Mouse (Mus musculus): ENCODE results near the gene Itpripl2. TPM values are rescaled to one million over a fixed set of nuclear protein-coding genes. Genes with fewer than 3 reads are reported as not detected.

Gene Itpripl2
- polyA plus RNA-seq, 1 experiment from 2014 or later: 5.0 TPM

GRCm38 (mm10) chr7:118489706-118490665, 1.8 kb downstream of the Itpripl2 start:
- WGBS: 47% methylated on average over 57 of the region's 57 CpGs
- no peak overlapping the region for H3K27ac ChIP-seq
- DNase-seq (ENCODE audit: low spot score): no peak
- peak overlapping the region; percentile 90; the same call in 1 of the 2 replicates for H3K9ac ChIP-seq (ENCODE audit: low read depth, low read length)
- peaks cover 9% of the 10 kb centered on the region; the same call in 1 of the 2 replicates for H3K4me1 ChIP-seq (replicated peaks; ENCODE audit: insufficient read depth, low read length)
- no peaks in the 10 kb centered on the region for H3K9me3 ChIP-seq (replicated peaks; ENCODE audit: low read length)
- no peaks in the 10 kb centered on the region for H3K36me3 ChIP-seq (ENCODE audit: insufficient read depth, low read length)
- peak overlapping the region; percentile 76 for H3K4me2 ChIP-seq (ENCODE audit: low read length)
- no peaks in the 10 kb centered on the region for H3K27me3 ChIP-seq (ENCODE audit: insufficient read depth, low read length)
- ATAC-seq (replicated peaks; ENCODE audit: low FRiP score, low read depth): peak; percentile 19; the same call in 1 of the 2 replicates
- TF ChIP-seq CTCF (IDR thresholded peaks at IDR 0.05; ENCODE audit: low read depth): no peak
- H3K4me3 ChIP-seq (replicated peaks; ENCODE audit: low read depth, low read length): peak overlapping the region; percentile 70

- TF ChIP-seq CTCF (IDR thresholded peaks at IDR 0.05; ENCODE audit: low read depth): no peak
- peaks cover 9% of the 10 kb centered on the region; the same call in 1 of the 2 replicates for H3K4me1 ChIP-seq (replicated peaks; ENCODE audit: insufficient read depth, low read length)
- no peak overlapping the region for H3K9ac ChIP-seq (ENCODE audit: low read depth, low read length)
- WGBS: 40% methylated on average over 8 of the region's 8 CpGs
- H3K9me3 ChIP-seq (replicated peaks; ENCODE audit: low read length): no peaks in the 10 kb centered on the region
- no peak overlapping the region for H3K27ac ChIP-seq
- no peak overlapping the region for H3K4me3 ChIP-seq (replicated peaks; ENCODE audit: low read depth, low read length)
- H3K4me2 ChIP-seq (ENCODE audit: low read length): peak overlapping the region; percentile 9
- DNase-seq (ENCODE audit: low spot score) (peak; percentile 38), ATAC-seq (replicated peaks; ENCODE audit: low FRiP score, low read depth) (no peak)
- no peaks in the 10 kb centered on the region for H3K36me3 ChIP-seq (ENCODE audit: insufficient read depth, low read length)
- no peaks in the 10 kb centered on the region for H3K27me3 ChIP-seq (ENCODE audit: insufficient read depth, low read length)
These were observed 3.6 kb downstream of the Itpripl2 start for GRCm38 (mm10) chr7:118488060-118488664.

- no peak overlapping the region for H3K9ac ChIP-seq (ENCODE audit: low read depth, low read length)
- H3K36me3 ChIP-seq (ENCODE audit: insufficient read depth, low read length): no peaks in the 10 kb centered on the region
- H3K4me1 ChIP-seq (replicated peaks; ENCODE audit: insufficient read depth, low read length): peaks cover 9% of the 10 kb centered on the region; the same call in 1 of the 2 replicates
- no peak overlapping the region for H3K27ac ChIP-seq
- ATAC-seq (replicated peaks; ENCODE audit: low FRiP score, low read depth) (no peak), DNase-seq (ENCODE audit: low spot score) (no peak)
- no peaks in the 10 kb centered on the region for H3K27me3 ChIP-seq (ENCODE audit: insufficient read depth, low read length)
- no peak overlapping the region for H3K4me2 ChIP-seq (ENCODE audit: low read length)
- 70% methylated on average over 5 of the region's 5 CpGs for WGBS
- TF ChIP-seq CTCF (IDR thresholded peaks at IDR 0.05; ENCODE audit: low read depth): no peak
- no peaks in the 10 kb centered on the region for H3K9me3 ChIP-seq (replicated peaks; ENCODE audit: low read length)
- no peak overlapping the region for H3K4me3 ChIP-seq (replicated peaks; ENCODE audit: low read depth, low read length)
These were observed 4.9 kb downstream of the Itpripl2 start for GRCm38 (mm10) chr7:118486917-118487316.

DNA sequence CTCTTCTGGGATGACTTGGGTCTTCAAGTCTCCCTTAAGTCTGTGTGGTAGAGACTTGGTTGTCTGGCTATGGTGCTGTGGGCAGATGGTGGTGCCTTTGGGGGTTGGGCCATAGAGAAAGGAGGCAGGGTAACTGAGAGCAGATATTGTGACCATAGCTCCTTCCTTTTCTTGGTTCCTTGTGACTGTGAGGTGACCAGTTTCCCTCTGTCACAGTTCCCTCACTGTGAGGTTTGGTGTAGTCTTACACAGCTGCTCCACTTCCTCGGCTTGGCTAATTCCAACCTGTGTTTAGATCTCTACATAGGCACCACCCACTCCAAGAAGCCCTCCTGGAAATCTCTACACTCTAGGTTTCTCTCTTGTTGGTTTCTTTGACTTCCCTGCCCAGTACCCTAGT, 7.8 kb downstream of the Itpripl2 start:
- TF ChIP-seq CTCF (IDR thresholded peaks at IDR 0.05; ENCODE audit: low read depth): no peak
- Histone ChIP-seq H3K9me3 (replicated peaks; ENCODE audit: low read length) (no peaks in the 10 kb centered on the region), H3K4me2 (ENCODE audit: low read length) (no peak overlapping the region), H3K27ac (no peak overlapping the region), H3K4me3 (replicated peaks; ENCODE audit: low read depth, low read length) (no peak overlapping the region), H3K9ac (ENCODE audit: low read depth, low read length) (no peak overlapping the region), H3K27me3 (ENCODE audit: insufficient read depth, low read length) (no peaks in the 10 kb centered on the region), H3K4me1 (replicated peaks; ENCODE audit: insufficient read depth, low read length) (peaks cover 9% of the 10 kb centered on the region; the same call in 1 of the 2 replicates), H3K36me3 (ENCODE audit: insufficient read depth, low read length) (no peaks in the 10 kb centered on the region)
- 71% methylated on average over 1 of the region's 1 CpGs for WGBS
- ATAC-seq (replicated peaks; ENCODE audit: low FRiP score, low read depth) (no peak), DNase-seq (ENCODE audit: low spot score) (no peak)

DNA sequence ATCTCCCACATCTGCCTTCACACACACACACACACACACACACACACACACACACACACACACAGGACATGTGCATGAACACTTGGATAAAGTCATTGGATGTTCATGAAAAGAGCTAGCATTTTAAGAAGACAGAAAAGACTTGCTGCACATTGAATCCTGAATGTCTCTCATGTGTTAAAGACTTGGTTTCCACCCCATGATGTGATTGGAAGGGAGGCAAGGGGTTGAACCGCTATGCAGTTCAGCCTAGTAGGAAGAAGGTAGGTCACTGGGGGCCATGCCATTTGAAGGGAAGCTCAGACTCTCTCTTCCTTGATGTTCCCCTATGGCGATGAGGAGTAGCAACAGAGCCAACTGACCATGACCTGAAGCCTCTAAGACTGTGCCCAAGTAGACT, 9.8 kb downstream of the Itpripl2 start:
- DNase-seq (ENCODE audit: low spot score) (no peak), ATAC-seq (replicated peaks; ENCODE audit: low FRiP score, low read depth) (no peak)
- no peaks in the 10 kb centered on the region for H3K36me3 ChIP-seq (ENCODE audit: insufficient read depth, low read length)
- no peak overlapping the region for H3K9ac ChIP-seq (ENCODE audit: low read depth, low read length)
- peaks cover 9% of the 10 kb centered on the region; the same call in 1 of the 2 replicates for H3K4me1 ChIP-seq (replicated peaks; ENCODE audit: insufficient read depth, low read length)
- H3K27me3 ChIP-seq (ENCODE audit: insufficient read depth, low read length): no peaks in the 10 kb centered on the region
- 85% methylated on average over 2 of the region's 2 CpGs for WGBS
- TF ChIP-seq CTCF (IDR thresholded peaks at IDR 0.05; ENCODE audit: low read depth): no peak
- no peak overlapping the region for H3K4me2 ChIP-seq (ENCODE audit: low read length)
- H3K4me3 ChIP-seq (replicated peaks; ENCODE audit: low read depth, low read length): no peak overlapping the region
- H3K9me3 ChIP-seq (replicated peaks; ENCODE audit: low read length): no peaks in the 10 kb centered on the region
- no peak overlapping the region for H3K27ac ChIP-seq

GRCm38 (mm10) chr7:118481047-118481810, 10.5 kb downstream of the Itpripl2 start:
- H3K9me3 ChIP-seq (replicated peaks; ENCODE audit: low read length): no peaks in the 10 kb centered on the region
- H3K27ac ChIP-seq: no peak overlapping the region
- H3K4me1 ChIP-seq (replicated peaks; ENCODE audit: insufficient read depth, low read length): peaks cover 9% of the 10 kb centered on the region; the same call in 1 of the 2 replicates
- no peak for ATAC-seq (replicated peaks; ENCODE audit: low FRiP score, low read depth)
- no peaks in the 10 kb centered on the region for H3K36me3 ChIP-seq (ENCODE audit: insufficient read depth, low read length)
- DNase-seq (ENCODE audit: low spot score): no peak
- TF ChIP-seq CTCF (IDR thresholded peaks at IDR 0.05; ENCODE audit: low read depth): no peak
- WGBS: 69% methylated on average over 10 of the region's 10 CpGs
- no peaks in the 10 kb centered on the region for H3K27me3 ChIP-seq (ENCODE audit: insufficient read depth, low read length)
- H3K4me2 ChIP-seq (ENCODE audit: low read length): no peak overlapping the region
- no peak overlapping the region for H3K4me3 ChIP-seq (replicated peaks; ENCODE audit: low read depth, low read length)
- H3K9ac ChIP-seq (ENCODE audit: low read depth, low read length): no peak overlapping the region
